Mouse (Mus musculus): ENCODE results near the gene Sec24a. TPM values are rescaled to one million over a fixed set of nuclear protein-coding genes. Genes with fewer than 3 reads are reported as not detected.

The Sec24a gene
- polyA plus RNA-seq, 1 experiment from 2014 or later, result 14.6 TPM

- no peak overlapping the region for H3K27ac ChIP-seq
- H3K4me3 ChIP-seq, result no peak overlapping the region
Measured at GRCm38 (mm10) chr11:51645293-51645692, 118.1 kb downstream of the Sec24a start.

GRCm38 (mm10) chr11:51644217-51644616, 119.2 kb downstream of the Sec24a start:
- Histone ChIP-seq H3K9ac (no peak overlapping the region), H3K4me3 (no peak overlapping the region), H3K4me2 (replicated peaks) (no peak overlapping the region)

More at GRCm38 (mm10) chr11:51645293-51645692, 118.1 kb downstream of the Sec24a start:
- 82% methylated on average over 13 of the region's 13 CpGs for WGBS
- no peak for ATAC-seq (ENCODE audit: insufficient number of reproducible peaks, insufficient read depth, low FRiP score, low TSS enrichment)
- Histone ChIP-seq H3K9me3 (no peaks in the 10 kb centered on the region), H3K4me2 (replicated peaks) (no peak overlapping the region), H3K36me3 (peaks cover 14% of the 10 kb centered on the region), H3K4me1 (peaks cover 20% of the 10 kb centered on the region), H3K9ac (no peak overlapping the region), H3K27me3 (peaks cover 1% of the 10 kb centered on the region; the same call in 1 of the 2 replicates)

DNA sequence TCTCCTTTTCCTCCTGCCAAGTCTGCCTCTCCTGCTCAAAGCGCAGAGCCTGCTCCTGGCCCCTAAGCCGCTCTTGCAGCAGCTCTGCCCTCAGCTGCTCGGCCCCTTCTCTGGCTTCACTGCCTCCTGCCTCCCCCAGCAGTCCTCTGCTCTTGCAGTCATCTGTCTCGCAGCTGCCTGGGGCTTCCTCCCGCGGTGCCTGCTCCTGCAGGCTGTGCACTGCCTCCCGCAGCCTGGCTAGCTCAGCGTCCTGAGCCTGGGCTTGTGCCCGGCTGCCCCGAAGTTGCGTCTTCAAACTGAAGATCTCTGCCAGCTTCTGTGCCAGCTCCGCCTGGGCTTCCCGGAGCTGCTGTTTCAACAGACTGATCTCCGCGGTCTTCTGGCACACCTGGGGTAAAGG, 119.7 kb downstream of the Sec24a start:
- H3K27me3 ChIP-seq, result no peaks in the 10 kb centered on the region
- no peaks in the 10 kb centered on the region for H3K9me3 ChIP-seq
- H3K4me2 ChIP-seq (replicated peaks), result no peak overlapping the region; the same call in 1 of the 2 replicates
- no peak overlapping the region for H3K9ac ChIP-seq
- WGBS, result 46% methylated on average over 15 of the region's 15 CpGs
- ATAC-seq (ENCODE audit: insufficient number of reproducible peaks, insufficient read depth, low FRiP score, low TSS enrichment), result no peak
- peaks cover 5% of the 10 kb centered on the region for H3K4me1 ChIP-seq
- peaks cover 14% of the 10 kb centered on the region for H3K36me3 ChIP-seq
- H3K27ac ChIP-seq, result no peak overlapping the region
- no peak overlapping the region for H3K4me3 ChIP-seq

More at GRCm38 (mm10) chr11:51644217-51644616, 119.2 kb downstream of the Sec24a start:
- Histone ChIP-seq H3K9me3 (no peaks in the 10 kb centered on the region), H3K4me1 (peaks cover 10% of the 10 kb centered on the region), H3K27ac (no peak overlapping the region), H3K27me3 (no peaks in the 10 kb centered on the region), H3K36me3 (peaks cover 14% of the 10 kb centered on the region)
- ATAC-seq (ENCODE audit: insufficient number of reproducible peaks, insufficient read depth, low FRiP score, low TSS enrichment), result no peak
- 73% methylated on average over 16 of the region's 16 CpGs for WGBS

- Histone ChIP-seq H3K36me3 (peaks cover 14% of the 10 kb centered on the region), H3K4me1 (peaks cover under 1% of the 10 kb centered on the region), H3K4me2 (replicated peaks) (no peak overlapping the region), H3K27ac (no peak overlapping the region), H3K9ac (no peak overlapping the region), H3K9me3 (no peaks in the 10 kb centered on the region), H3K27me3 (no peaks in the 10 kb centered on the region), H3K4me3 (no peak overlapping the region)
- ATAC-seq (ENCODE audit: insufficient number of reproducible peaks, insufficient read depth, low FRiP score, low TSS enrichment), result no peak
- 73% methylated on average over 9 of the region's 9 CpGs for WGBS
Measured at GRCm38 (mm10) chr11:51643202-51643601, 120.2 kb downstream of the Sec24a start.

Other genes starting within 250 kb of the Sec24a start
- 17.4 and 17.5 TPM in 2 replicates for gene Phykpl, start 178.9 kb downstream of the Sec24a start, polyA plus RNA-seq (2016; fragmentation: Nextera tagmentation; extraction: Ambion mirVana)
- 714 and 750 TPM in 2 replicates for gene Hnrnpab, start 156.8 kb downstream of the Sec24a start, polyA plus RNA-seq (2016; fragmentation: Nextera tagmentation; extraction: Ambion mirVana)
- 134 and 141 TPM in 2 replicates for gene Nhp2, start 143.9 kb downstream of the Sec24a start, polyA plus RNA-seq (2016; fragmentation: Nextera tagmentation; extraction: Ambion mirVana)
- 43.7 and 47.6 TPM in 2 replicates for gene Rmnd5b, start 127.7 kb downstream of the Sec24a start, polyA plus RNA-seq (2016; fragmentation: Nextera tagmentation; extraction: Ambion mirVana)
- gene N4bp3, start 112.8 kb downstream of the Sec24a start, polyA plus RNA-seq (2016; fragmentation: Nextera tagmentation; extraction: Ambion mirVana), result 23.6 and 24.7 TPM in 2 replicates
- gene D930048N14Rik, start 112.7 kb downstream of the Sec24a start, polyA plus RNA-seq (2016; fragmentation: Nextera tagmentation; extraction: Ambion mirVana), result 2.3 and 2.5 TPM in 2 replicates
- 91.7 and 92.0 TPM in 2 replicates for gene 0610009B22Rik, start 74.8 kb downstream of the Sec24a start, polyA plus RNA-seq (2016; fragmentation: Nextera tagmentation; extraction: Ambion mirVana)
- 91.6 and 93.1 TPM in 2 replicates for gene Sar1b, start 53 bp upstream of the Sec24a start, polyA plus RNA-seq (2016; fragmentation: Nextera tagmentation; extraction: Ambion mirVana)
- 1.8 and 2.1 TPM in 2 replicates for gene Jade2, start 94.0 kb upstream of the Sec24a start, polyA plus RNA-seq (2016; fragmentation: Nextera tagmentation; extraction: Ambion mirVana)
- gene Cdkn2aipnl, start 204.0 kb upstream of the Sec24a start, polyA plus RNA-seq (2016; fragmentation: Nextera tagmentation; extraction: Ambion mirVana), result 104 and 110 TPM in 2 replicates
- 228 and 235 TPM in 2 replicates for gene Ube2b, start 237.1 kb upstream of the Sec24a start, polyA plus RNA-seq (2016; fragmentation: Nextera tagmentation; extraction: Ambion mirVana)
- gene Cdkl3, start 240.6 kb upstream of the Sec24a start, polyA plus RNA-seq (2016; fragmentation: Nextera tagmentation; extraction: Ambion mirVana), result 13.4 TPM in 2 replicates

Data from embryonic facial prominence, embryonic 12.5 days (tissue).